Mouse (Mus musculus) cerebellum, adult 2 months (tissue): Measurements from ENCODE around the gene BC030870. TPM values are rescaled to one million over a fixed set of nuclear protein-coding genes. Genes with fewer than 3 reads are reported as not detected.

Experiments used
- DNase-seq, 2 experiments: peaks; one replicate each; pipeline ENCODE4 v3.0.0; 2021
- H3K27ac ChIP-seq: fragments of 200-500 bp; 2 replicates; pipeline ENCODE4 v1.5.1; 2012; ENCODE audit warnings: low read length, control low read depth, inconsistent platforms; ENCODE audit not compliant: insufficient read depth
- H3K27me3 ChIP-seq: fragments of 200-500 bp; 2 replicates; pipeline ENCODE4 v1.6.1; 2012; ENCODE audit warnings: inconsistent platforms, mild to moderate bottlenecking, low read length, moderate library complexity; ENCODE audit not compliant: control insufficient read depth, insufficient read depth
- H3K4me1 ChIP-seq: fragments of 200-500 bp; 2 replicates; pipeline ENCODE4 v1.6.1; 2011; ENCODE audit warnings: low read length; ENCODE audit not compliant: control insufficient read depth, insufficient read depth
- H3K4me3 ChIP-seq: fragments of 200-500 bp; replicated peaks from 2 replicates; pipeline ENCODE3; 2011; ENCODE audit warnings: mild to moderate bottlenecking, low read depth, low read length, control low read depth; ENCODE audit not compliant: insufficient read depth
- CTCF ChIP-seq: fragments of 200-500 bp; IDR thresholded peaks from 2 replicates; pipeline ENCODE4 v1.5.1; 2011; ENCODE audit warnings: low read depth, mild to moderate bottlenecking, control low read depth, low read length, moderate library complexity, borderline replicate concordance; ENCODE audit not compliant: insufficient read depth
- POLR2A ChIP-seq: fragments of 200-500 bp; IDR thresholded peaks from 2 replicates; pipeline ENCODE4 v1.6.1; 2011; ENCODE audit warnings: low read length, control low read depth, borderline replicate concordance; ENCODE audit not compliant: insufficient read depth
- WGBS: fragments of 180-500 bp; shearing (Covaris S2); methylation state at CpG from one replicate; pipeline ENCODE4 v1.1.7; 2018; 5-methylcytosine and 5-hydroxymethylcytosine counted together
- polyA plus RNA-seq: library from polyadenylated mRNA; depleted of rRNA; stranded (reverse); fragments of >200 nt; gene quantifications from 2 replicates; pipeline ENCODE4 v1.2.3, GENCODE M21; 2012

BC030870 gene
- polyA plus RNA-seq, 1 experiment: not detected

GRCm38 (mm10) chr8:65089781-65090180 is 39.6 kb downstream of the BC030870 start:
- Histone ChIP-seq H3K4me1 (no peaks in the 10 kb centered on the region), H3K27me3 (no peaks in the 10 kb centered on the region), H3K27ac (no peak overlapping the region), H3K4me3 (no peak overlapping the region)
- 67% methylated on average over 7 of the region's 7 CpGs for WGBS
- TF ChIP-seq CTCF: no peak
- DNase-seq: no peak

DNA sequence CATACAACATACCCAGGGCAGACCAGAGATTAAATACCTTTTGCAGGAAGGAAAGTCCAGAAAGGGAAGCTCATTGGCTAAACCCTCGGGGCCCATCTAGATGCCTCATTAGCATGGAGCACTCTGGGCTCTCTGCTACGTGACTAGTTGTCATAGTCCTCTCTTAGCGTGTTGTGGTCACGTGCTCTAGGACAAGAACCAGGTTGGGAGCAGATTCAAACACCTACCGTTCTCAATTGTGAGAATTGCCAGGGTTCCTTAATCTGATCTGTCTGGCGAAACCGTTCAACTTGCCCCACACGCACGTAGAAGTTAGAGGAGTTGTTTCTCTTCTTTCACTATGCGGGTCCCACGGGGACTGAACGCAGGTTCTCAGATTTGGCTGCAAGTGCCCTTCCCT is 41.2 kb downstream of the BC030870 start:
- Histone ChIP-seq H3K27me3 (no peaks in the 10 kb centered on the region), H3K4me3 (no peak overlapping the region), H3K27ac (no peak overlapping the region), H3K4me1 (no peaks in the 10 kb centered on the region)
- whole genome bisulfite sequencing: 76% methylated on average over 12 of the region's 12 CpGs
- no peak for DNase-seq
- TF ChIP-seq POLR2A (no peak), CTCF (no peak)

- H3K4me1 ChIP-seq: no peaks in the 10 kb centered on the region
- no peak overlapping the region for H3K27ac ChIP-seq
- no peak for TF ChIP-seq POLR2A
- TF ChIP-seq CTCF: no peak
- no peak for DNase-seq
- WGBS: 28% methylated on average over 8 of the region's 8 CpGs
- H3K4me3 ChIP-seq: no peak overlapping the region
- no peaks in the 10 kb centered on the region for H3K27me3 ChIP-seq
Observed at GRCm38 (mm10) chr8:65087711-65088110, 41.7 kb downstream of the BC030870 start.

GRCm38 (mm10) chr8:65085680-65086079 is 43.7 kb downstream of the BC030870 start:
- H3K4me1 ChIP-seq: no peaks in the 10 kb centered on the region
- H3K4me3 ChIP-seq: no peak overlapping the region
- TF ChIP-seq POLR2A (no peak), CTCF (no peak)
- 66% methylated on average over 2 of the region's 2 CpGs for WGBS
- H3K27ac ChIP-seq: no peak overlapping the region
- no peaks in the 10 kb centered on the region for H3K27me3 ChIP-seq
- DNase-seq: no peak

DNA sequence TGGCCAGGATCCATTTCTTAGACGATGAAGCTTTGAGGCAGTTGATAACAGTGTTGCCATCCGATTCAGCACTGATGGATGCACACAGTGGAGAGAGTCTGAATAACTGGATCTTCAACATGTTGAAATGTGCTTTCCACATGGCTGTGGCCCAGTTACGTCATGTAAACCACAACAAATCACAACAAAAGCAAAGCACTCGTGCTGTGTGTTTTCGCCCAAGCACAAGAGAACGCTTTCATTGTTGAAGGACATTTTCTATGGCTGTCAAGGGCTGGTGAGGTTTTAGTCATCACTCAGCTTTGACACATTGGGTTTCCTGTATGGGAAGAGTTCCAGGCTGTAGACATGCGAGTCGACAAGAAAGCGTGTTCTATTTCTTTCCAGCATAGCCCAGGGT is 48.6 kb downstream of the BC030870 start:
- no peak overlapping the region for H3K4me3 ChIP-seq
- no peak overlapping the region for H3K27ac ChIP-seq
- H3K4me1 ChIP-seq: no peaks in the 10 kb centered on the region
- 72% methylated on average over 9 of the region's 9 CpGs for WGBS
- no peak for DNase-seq
- H3K27me3 ChIP-seq: no peaks in the 10 kb centered on the region
- TF ChIP-seq CTCF (no peak), POLR2A (no peak)

GRCm38 (mm10) chr8:65074733-65075132 is 54.6 kb downstream of the BC030870 start, which contains the start of gene Gm10663:
TSS of gene Gm10663 (plus strand) at chr8:65075033.
- no peaks in the 10 kb centered on the region for H3K27me3 ChIP-seq
- no peak for DNase-seq
- no peak within 1 kb of the TSS for H3K27ac ChIP-seq
- TF ChIP-seq CTCF (no peak), POLR2A (no peak)
- H3K4me1 ChIP-seq: no peaks in the 10 kb centered on the region
- no peak within 1 kb of the TSS for H3K4me3 ChIP-seq
- WGBS: 94% methylated on average over 2 of the region's 2 CpGs

DNA sequence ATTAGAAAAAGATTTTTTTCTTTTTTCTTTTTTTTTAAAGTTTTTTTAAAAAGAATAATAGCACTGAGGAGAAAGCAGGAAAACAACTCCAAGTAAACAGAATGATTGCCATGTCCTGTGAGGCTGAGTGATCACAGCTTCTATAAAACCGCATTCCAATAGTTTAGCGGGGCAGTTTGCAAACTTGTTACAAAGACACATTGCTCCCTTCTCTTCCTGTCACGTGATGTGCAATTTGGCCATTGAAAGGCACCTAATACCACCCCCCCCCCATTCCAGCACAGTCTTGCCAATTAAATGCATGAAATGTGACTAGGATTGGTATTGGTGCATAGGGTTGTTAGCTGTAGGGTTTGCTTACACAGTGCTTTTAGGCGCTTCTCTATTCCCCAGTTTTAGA is 58.4 kb downstream of the BC030870 start:
- H3K4me3 ChIP-seq: no peak overlapping the region
- no peak for TF ChIP-seq CTCF
- no peak for TF ChIP-seq POLR2A

GRCm38 (mm10) chr8:65068473-65068819 is 60.9 kb downstream of the BC030870 start:
- TF ChIP-seq POLR2A (no peak), CTCF (no peak)
- no peak for DNase-seq
- H3K4me3 ChIP-seq: no peak overlapping the region
- 80% methylated on average over 4 of the region's 4 CpGs for WGBS
- no peaks in the 10 kb centered on the region for H3K27me3 ChIP-seq
- no peaks in the 10 kb centered on the region for H3K4me1 ChIP-seq
- no peak overlapping the region for H3K27ac ChIP-seq

More for the DNA sequence above, 58.4 kb downstream of the BC030870 start:
- Histone ChIP-seq H3K27ac (no peak overlapping the region), H3K27me3 (no peaks in the 10 kb centered on the region), H3K4me1 (no peaks in the 10 kb centered on the region)
- 79% methylated on average over 4 of the region's 4 CpGs for WGBS
- no peak for DNase-seq
